Mouse (Mus musculus): ENCODE measurements at regions not wholly inside any gene's neighbourhood (a gene's known extent, or its start where the extent isn't known, plus 50 kb on each side); places are given as distances from the start of the nearest gene placed in this dataset.
"Not testable (repeated sequence)": the region's sequence is repeated elsewhere in the genome, so short reads cannot be mapped to it uniquely, and the experiment has no call there.

DNA sequence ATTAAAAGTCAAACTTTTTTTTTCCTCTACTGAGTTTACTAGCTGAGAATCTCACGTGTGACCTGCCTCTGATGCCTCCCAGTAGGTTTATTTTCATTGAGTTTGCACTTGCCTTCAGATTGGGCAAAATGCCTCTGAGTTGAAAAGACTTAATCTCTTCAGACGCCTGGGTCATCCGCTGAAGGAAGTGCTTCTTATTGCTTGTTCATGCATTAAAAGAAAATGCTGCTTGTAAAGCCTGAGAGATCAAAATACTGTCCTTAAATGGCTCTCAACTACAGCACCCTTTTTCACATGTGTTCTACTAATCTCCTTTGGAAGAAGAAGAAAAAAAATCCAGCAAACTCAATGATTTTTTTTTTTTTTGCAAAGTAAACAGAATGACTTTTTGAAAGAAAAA is 351.5 kb downstream of the Kcnh5 start:
- no peaks in the 10 kb centered on the region for H3K36me3 ChIP-seq (replicated peaks)
- no peak overlapping the region for H3K4me3 ChIP-seq
- H3K4me1 ChIP-seq: peaks cover 8% of the 10 kb centered on the region; the same call in 1 of the 2 replicates
- no peak for DNase-seq (ENCODE audit: extremely low spot score, low spot score)
- H3K27ac ChIP-seq: no peak overlapping the region
- WGBS: 25% methylated on average over 3 of the region's 3 CpGs
- H3K27me3 ChIP-seq (ENCODE audit: poor library complexity, severe bottlenecking): no peaks in the 10 kb centered on the region
- no peaks in the 10 kb centered on the region for H3K9me3 ChIP-seq

DNA sequence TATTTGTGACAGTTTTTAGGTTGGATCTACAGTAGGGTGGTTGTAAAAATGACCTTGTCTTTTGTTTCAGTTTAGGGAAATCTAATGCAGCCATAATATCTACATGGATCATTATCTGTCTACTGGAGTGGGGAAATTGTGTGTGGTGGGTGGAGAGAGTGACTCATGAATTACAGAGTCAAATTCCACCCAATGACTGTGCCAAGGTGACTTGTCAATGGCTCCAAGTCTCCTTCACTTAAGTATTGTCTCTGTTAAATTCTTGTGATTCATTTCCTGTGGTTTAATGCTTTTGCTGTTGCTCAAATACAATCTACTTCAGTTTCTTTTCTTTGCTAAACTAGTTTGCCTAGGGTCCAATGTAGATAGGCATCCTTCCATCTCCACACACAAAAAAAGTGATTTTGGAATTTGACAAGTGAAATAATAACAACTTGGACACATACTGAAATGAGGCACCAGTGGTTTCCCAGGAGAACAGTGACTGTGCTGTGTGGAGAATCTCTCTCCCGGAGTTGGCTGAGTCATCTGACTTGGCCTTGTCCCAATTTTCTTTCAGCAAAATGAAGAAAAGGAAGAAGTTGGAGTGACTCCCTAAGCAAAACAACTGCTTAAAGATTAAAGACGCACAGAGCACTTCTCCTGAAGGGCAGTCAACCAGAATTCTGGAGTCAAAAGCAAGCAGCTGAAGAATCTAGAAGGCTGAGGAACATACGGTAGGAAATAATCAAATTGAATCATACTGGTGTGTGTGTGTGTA is 352.2 kb downstream of the Kcnh5 start:
- no peaks in the 10 kb centered on the region for H3K27me3 ChIP-seq (ENCODE audit: poor library complexity, severe bottlenecking)
- no peak overlapping the region for H3K27ac ChIP-seq
- 68% methylated on average over 3 of the region's 3 CpGs for WGBS
- peaks cover 8% of the 10 kb centered on the region; the same call in 1 of the 2 replicates for H3K4me1 ChIP-seq
- H3K4me3 ChIP-seq: no peak overlapping the region
- H3K9me3 ChIP-seq: no peaks in the 10 kb centered on the region
- DNase-seq (ENCODE audit: extremely low spot score, low spot score): no peak
- H3K36me3 ChIP-seq (replicated peaks): no peaks in the 10 kb centered on the region

DNA sequence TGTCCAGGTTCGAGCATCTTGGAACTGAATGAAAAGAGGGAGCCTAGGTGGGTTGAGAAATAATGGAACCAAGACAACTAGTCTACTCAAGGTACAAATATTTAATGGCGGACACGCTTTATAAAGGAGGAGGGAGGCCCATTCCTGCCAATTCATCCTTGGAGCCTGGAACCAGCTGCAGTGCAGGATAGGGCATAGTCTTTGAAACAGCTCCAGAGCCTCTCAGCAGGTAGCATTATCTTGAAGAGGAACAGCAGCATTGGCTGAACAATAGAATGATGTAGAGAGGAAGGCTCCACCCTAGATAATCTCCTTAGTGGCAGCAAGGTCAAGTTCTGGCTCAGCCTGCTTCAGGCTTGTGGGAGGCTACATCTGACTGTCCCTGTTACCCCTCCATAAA is 361.0 kb downstream of the Kcnh5 start:
- DNase-seq (ENCODE audit: extremely low spot score, low spot score); H3K9me3 ChIP-seq; H3K27me3 ChIP-seq (ENCODE audit: poor library complexity, severe bottlenecking); H3K27ac ChIP-seq; H3K4me3 ChIP-seq; H3K36me3 ChIP-seq (replicated peaks); H3K4me1 ChIP-seq: not testable (repeated sequence)
- 83% methylated on average over 3 of the region's 3 CpGs for WGBS

DNA sequence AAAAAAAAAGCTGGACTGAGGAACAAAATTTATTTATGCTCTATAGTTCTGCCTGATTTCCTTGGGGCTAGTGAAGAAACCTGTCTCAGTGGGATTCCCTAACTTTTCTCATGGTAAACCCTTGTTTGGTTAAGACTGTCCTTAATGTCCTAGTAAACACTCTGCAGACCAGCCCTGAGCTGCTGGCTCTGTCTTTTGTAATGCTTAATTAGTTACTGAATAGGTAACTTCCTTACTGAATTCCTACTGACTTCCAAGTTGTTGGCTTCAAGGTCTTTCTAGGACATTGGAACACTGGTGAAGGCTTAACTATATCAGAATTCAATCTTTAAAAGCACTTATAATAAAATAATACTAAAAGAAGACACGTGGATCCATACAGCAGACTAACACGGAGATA is 368.6 kb downstream of the Kcnh5 start:
- not testable (repeated sequence) for H3K36me3 ChIP-seq (replicated peaks); H3K4me3 ChIP-seq; H3K4me1 ChIP-seq; H3K27ac ChIP-seq; DNase-seq (ENCODE audit: extremely low spot score, low spot score); H3K27me3 ChIP-seq (ENCODE audit: poor library complexity, severe bottlenecking)
- H3K9me3 ChIP-seq: peaks cover 24% of the 10 kb centered on the region; the same call in 1 of the 2 replicates
- 88% methylated on average over 2 of the region's 2 CpGs for WGBS

DNA sequence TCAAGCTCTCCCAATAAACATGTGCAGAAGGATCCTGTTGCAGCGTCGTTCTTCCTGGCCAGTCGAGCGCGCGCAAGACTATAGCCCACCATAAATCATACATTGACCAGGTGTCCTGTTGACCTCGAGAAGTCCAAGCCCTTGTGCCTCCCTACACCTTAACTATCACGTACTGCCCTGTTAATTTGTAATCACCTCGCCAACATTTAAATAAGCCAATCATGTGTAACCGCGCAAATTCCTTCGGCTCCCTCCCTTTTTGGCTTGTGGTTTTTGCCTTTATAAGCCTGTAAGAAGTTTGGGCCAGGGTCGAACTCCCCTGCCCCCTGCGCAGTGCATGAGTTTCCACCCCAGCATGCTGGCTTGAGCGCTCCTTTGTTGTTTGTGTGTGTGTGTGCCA is 369.2 kb downstream of the Kcnh5 start:
- not testable (repeated sequence) for DNase-seq (ENCODE audit: extremely low spot score, low spot score); H3K4me3 ChIP-seq; H3K27me3 ChIP-seq (ENCODE audit: poor library complexity, severe bottlenecking); H3K27ac ChIP-seq; H3K36me3 ChIP-seq (replicated peaks); H3K4me1 ChIP-seq
- H3K9me3 ChIP-seq: peaks cover 23% of the 10 kb centered on the region; the same call in 1 of the 2 replicates
- 94% methylated on average over 15 of the region's 15 CpGs for WGBS

DNA sequence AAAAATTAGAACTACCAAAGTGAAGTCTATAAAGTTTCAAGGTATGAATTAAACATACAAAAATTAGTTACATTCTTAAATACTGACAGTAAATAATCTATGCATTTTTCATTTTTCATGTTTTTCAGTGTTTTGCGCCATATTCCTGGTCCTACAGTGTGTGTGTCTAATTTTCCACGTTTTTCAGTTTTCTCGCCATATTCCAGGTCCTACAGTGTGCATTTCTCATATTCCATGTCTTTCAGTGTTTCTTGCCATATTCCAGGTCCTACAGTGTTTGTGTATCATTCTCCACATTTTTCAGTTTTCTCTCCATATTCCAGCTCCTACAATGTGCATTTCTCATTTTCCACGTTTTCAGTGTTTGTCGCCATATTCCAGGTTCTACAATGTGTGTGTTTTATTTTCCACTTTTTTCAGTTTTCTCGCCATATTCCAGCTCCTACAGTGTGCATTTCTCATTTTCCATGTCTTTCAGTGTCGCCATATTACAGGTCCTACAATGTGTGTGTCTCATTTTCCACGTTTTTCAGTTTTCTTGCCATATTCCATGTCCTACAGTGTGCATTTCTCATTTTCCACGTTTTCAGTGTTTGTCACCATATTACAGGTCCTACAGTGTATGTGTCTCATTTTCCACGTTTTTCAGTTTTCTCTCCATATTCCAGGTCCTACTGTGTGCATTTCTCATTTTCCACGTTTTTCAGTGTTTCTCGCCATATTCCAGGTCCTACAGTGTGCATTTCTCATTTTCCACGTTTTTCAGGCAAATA is 373.2 kb downstream of the Kcnh5 start:
- Histone ChIP-seq H3K9me3 (peaks cover 11% of the 10 kb centered on the region; the same call in 1 of the 2 replicates), H3K27ac (no peak overlapping the region), H3K4me1 (no peaks in the 10 kb centered on the region), H3K36me3 (replicated peaks) (no peaks in the 10 kb centered on the region), H3K4me3 (no peak overlapping the region), H3K27me3 (ENCODE audit: poor library complexity, severe bottlenecking) (no peaks in the 10 kb centered on the region)
- DNase-seq (ENCODE audit: extremely low spot score, low spot score): peak; percentile 88
- WGBS: 60% methylated on average over 13 of the region's 13 CpGs

DNA sequence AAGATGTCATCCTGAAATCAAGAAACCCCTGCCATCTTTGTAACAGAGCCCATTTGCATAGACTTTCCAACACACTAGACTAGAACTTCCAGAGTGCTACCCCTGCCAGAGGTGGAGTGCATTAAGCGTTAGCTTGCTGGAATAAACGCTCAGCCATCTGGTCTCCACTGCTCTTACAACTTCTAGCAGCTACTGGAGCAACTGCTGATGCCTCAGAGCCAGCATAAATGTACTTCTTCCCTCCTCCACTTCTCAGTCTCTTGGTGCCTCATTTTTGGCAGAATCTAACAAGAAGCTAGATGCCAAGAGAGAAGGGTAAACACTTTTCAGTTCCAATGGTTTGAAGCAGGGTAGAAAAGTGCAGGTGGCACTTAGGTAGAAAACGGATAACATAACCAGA is 385.1 kb downstream of the Kcnh5 start:
- H3K27me3 ChIP-seq (ENCODE audit: poor library complexity, severe bottlenecking): no peaks in the 10 kb centered on the region
- H3K27ac ChIP-seq: no peak overlapping the region
- no peaks in the 10 kb centered on the region for H3K36me3 ChIP-seq (replicated peaks)
- no peak for DNase-seq (ENCODE audit: extremely low spot score, low spot score)
- no peaks in the 10 kb centered on the region for H3K9me3 ChIP-seq
- H3K4me1 ChIP-seq: no peaks in the 10 kb centered on the region
- no peak overlapping the region for H3K4me3 ChIP-seq
- 88% methylated on average over 3 of the region's 3 CpGs for WGBS

DNA sequence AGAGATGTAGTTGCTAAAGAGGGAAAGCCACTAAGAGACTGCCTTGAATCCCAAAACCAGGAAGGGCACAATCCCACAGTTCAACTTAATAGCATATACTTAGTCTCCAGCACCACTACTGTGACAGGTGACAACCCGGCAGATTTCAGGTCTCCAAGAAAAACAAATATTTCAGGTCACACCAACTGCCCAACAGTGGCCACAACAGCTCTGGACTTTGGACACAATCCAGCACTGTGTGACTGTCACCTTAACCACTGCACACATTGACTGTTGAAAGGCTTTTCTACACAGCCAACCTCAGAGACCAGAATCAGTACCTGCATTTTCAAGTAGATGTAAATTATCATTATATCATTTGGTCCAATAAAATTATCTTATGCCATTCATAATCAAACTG is 414.8 kb downstream of the Kcnh5 start:
- H3K27ac ChIP-seq: no peak overlapping the region
- no peaks in the 10 kb centered on the region for H3K4me1 ChIP-seq
- H3K36me3 ChIP-seq (replicated peaks): no peaks in the 10 kb centered on the region
- H3K4me3 ChIP-seq: no peak overlapping the region
- 100% methylated on average over 1 of the region's 1 CpGs for WGBS
- H3K27me3 ChIP-seq (ENCODE audit: poor library complexity, severe bottlenecking): no peaks in the 10 kb centered on the region
- H3K9me3 ChIP-seq: no peaks in the 10 kb centered on the region
- no peak for DNase-seq (ENCODE audit: extremely low spot score, low spot score)

DNA sequence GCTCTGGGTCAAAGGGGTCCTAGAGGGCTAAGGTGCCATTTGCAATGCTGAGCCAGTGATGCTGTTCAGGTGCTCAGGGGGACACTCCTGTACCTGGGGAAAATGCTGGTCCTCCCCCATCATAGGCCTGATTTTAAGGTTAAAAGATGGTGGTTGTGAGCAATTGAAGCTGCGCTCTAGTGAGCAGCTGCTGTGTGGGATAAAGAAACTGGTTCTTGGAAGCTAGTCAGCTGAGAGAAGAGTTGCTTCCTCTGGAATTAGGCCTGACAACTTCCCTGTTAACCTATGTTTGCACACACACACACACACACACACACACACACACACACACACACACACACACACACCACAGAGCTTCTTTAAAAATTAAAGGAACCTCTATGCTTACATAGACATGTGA is 428.9 kb upstream of the Gm11042 start:
- Histone ChIP-seq H3K4me3 (no peak overlapping the region), H3K27ac (no peak overlapping the region), H3K36me3 (replicated peaks) (no peaks in the 10 kb centered on the region), H3K27me3 (ENCODE audit: poor library complexity, severe bottlenecking) (no peaks in the 10 kb centered on the region), H3K4me1 (no peaks in the 10 kb centered on the region), H3K9me3 (no peaks in the 10 kb centered on the region)
- no peak for DNase-seq (ENCODE audit: extremely low spot score, low spot score)
- 100% methylated on average over 1 of the region's 1 CpGs for WGBS

DNA sequence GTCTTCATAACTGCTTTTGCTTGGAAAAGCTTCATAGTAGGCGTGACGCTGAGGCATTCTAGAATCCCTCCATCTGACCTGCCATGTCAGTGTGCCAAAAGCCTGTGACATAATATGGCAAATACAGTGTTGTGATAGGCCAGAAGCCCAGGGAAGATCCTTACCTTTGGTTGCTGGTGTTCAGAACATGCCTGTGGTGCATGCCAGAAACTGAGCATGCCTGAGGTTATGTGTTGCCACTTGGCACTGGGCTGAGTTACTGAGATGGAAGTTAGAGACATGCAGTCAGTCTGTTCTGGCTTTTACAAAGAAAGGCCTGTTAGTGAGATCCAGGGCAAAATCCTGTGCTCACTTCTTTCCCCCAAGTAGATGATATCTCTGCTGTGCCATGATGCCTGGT is 412.7 kb upstream of the Gm11042 start:
- 89% methylated on average over 2 of the region's 2 CpGs for WGBS
- no peaks in the 10 kb centered on the region for H3K4me1 ChIP-seq
- no peaks in the 10 kb centered on the region for H3K27me3 ChIP-seq (ENCODE audit: poor library complexity, severe bottlenecking)
- no peak overlapping the region for H3K27ac ChIP-seq
- no peak for DNase-seq (ENCODE audit: extremely low spot score, low spot score)
- no peaks in the 10 kb centered on the region for H3K9me3 ChIP-seq
- no peaks in the 10 kb centered on the region for H3K36me3 ChIP-seq (replicated peaks)
- no peak overlapping the region for H3K4me3 ChIP-seq

DNA sequence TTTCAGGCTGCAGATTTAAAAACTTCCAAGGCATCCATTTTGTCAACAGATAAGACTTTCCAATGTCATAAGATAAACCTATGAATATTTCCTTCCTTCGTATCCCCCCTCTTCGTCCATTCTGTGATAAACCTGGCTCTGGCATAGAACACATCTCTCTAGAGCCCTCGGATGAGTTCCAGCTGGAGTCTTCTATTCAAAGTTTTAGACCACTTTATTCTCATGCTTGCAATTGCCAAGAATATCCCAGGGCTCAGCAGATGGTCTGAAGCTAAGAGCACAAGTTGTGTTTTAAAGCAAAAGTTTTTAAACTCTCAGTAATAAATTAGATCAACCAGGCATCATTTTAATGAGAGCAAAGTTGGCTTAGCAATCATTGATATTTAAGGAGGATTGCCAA is 363.0 kb upstream of the Gm11042 start:
- H3K4me3 ChIP-seq: no peak overlapping the region
- no peaks in the 10 kb centered on the region for H3K36me3 ChIP-seq (replicated peaks)
- H3K27me3 ChIP-seq (ENCODE audit: poor library complexity, severe bottlenecking): no peaks in the 10 kb centered on the region
- no peak overlapping the region for H3K27ac ChIP-seq
- no peaks in the 10 kb centered on the region for H3K4me1 ChIP-seq
- no peak for DNase-seq (ENCODE audit: extremely low spot score, low spot score)
- 83% methylated on average over 3 of the region's 3 CpGs for whole genome bisulfite sequencing
- no peaks in the 10 kb centered on the region for H3K9me3 ChIP-seq

DNA sequence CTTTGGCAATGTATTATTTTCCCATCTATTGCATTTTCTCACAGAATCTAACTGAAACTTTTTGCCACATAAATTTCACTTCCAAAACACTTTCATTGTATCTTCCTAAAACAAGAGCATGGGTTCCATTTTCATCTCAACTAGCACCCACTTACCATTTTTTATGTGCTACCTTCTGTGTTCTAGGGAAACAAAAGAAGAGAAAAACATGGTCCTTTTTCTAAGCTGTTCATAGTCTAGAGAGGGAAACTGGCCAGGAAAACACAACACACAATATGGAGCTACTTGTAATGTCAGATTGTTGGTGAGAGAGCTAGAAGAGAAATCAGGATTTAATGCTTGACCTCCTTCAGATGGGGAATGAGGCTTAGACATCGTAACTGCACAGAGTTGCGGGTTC is 361.6 kb upstream of the Gm11042 start:
- DNase-seq (ENCODE audit: extremely low spot score, low spot score): no peak
- Histone ChIP-seq H3K27ac (no peak overlapping the region), H3K27me3 (ENCODE audit: poor library complexity, severe bottlenecking) (no peaks in the 10 kb centered on the region), H3K9me3 (no peaks in the 10 kb centered on the region), H3K36me3 (replicated peaks) (no peaks in the 10 kb centered on the region), H3K4me1 (no peaks in the 10 kb centered on the region), H3K4me3 (no peak overlapping the region)
- WGBS: 86% methylated on average over 2 of the region's 2 CpGs

DNA sequence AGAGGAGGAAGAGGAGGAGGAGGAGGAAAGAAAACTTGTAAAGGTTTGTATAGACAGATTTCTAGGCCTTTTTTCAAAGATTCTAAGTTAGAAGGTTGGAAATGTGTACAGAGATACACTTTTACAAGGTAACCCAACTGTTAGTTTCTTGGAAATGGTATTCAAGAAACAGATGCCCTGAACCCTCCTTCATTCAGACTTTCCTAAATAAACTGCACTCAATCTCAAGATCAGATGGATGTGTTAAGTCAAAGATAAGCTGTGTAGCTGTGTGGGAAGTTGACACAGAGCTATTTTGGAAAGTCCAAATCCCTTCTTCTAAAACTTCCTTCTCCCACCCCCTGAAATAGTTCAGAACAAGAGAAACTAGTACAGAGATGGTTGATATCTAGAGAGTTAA is 342.2 kb upstream of the Gm11042 start:
- H3K9me3 ChIP-seq: no peaks in the 10 kb centered on the region
- no peaks in the 10 kb centered on the region for H3K4me1 ChIP-seq

More for the DNA sequence above, 342.2 kb upstream of the Gm11042 start:
- no peak overlapping the region for H3K27ac ChIP-seq
- no peak for DNase-seq (ENCODE audit: extremely low spot score, low spot score)
- no peaks in the 10 kb centered on the region for H3K36me3 ChIP-seq (replicated peaks)
- H3K27me3 ChIP-seq (ENCODE audit: poor library complexity, severe bottlenecking): no peaks in the 10 kb centered on the region
- H3K4me3 ChIP-seq: no peak overlapping the region
